Mouse (Mus musculus) lung, embryonic 14.5 days (tissue): Measurements from ENCODE around the gene Eml4. TPM values are rescaled to one million over a fixed set of nuclear protein-coding genes. Genes with fewer than 3 reads are reported as not detected.

Experiments used
- ATAC-seq: fragments of 200-750 bp; cut with Nextera tagmentation; 2 replicates; pipeline ENCODE4 v1.8.0; 2017; ENCODE audit warnings: mild to moderate bottlenecking, moderate TSS enrichment, moderate library complexity; ENCODE audit not compliant: insufficient read depth
- DNase-seq: peaks from one replicate; pipeline ENCODE4 v3.0.0-alpha.2; 2015
- H3K27ac ChIP-seq: fragments of 300-500 bp; sonication (generic); 2 replicates; pipeline ENCODE4 v1.5.1; 2014; ENCODE audit warnings: low read depth, mild to moderate bottlenecking, moderate library complexity
- H3K27me3 ChIP-seq: fragments of 300-500 bp; sonication (generic); 2 replicates; pipeline ENCODE4 v1.6.1; 2014; ENCODE audit warnings: low read length, control low read depth; ENCODE audit not compliant: insufficient read depth
- H3K36me3 ChIP-seq: fragments of 300-500 bp; sonication (generic); 2 replicates; pipeline ENCODE4 v1.6.1; 2014; ENCODE audit warnings: control low read depth; ENCODE audit not compliant: insufficient read depth
- H3K4me1 ChIP-seq: fragments of 300-500 bp; sonication (generic); 2 replicates; pipeline ENCODE4 v1.6.1; 2014; ENCODE audit warnings: antibody characterized with exemption, control low read depth; ENCODE audit not compliant: insufficient read depth
- H3K4me2 ChIP-seq: fragments of 300-500 bp; sonication (generic); 2 replicates; pipeline ENCODE4 v1.6.1; 2014; ENCODE audit warnings: mild to moderate bottlenecking
- H3K4me3 ChIP-seq: fragments of 300-500 bp; sonication (generic); 2 replicates; pipeline ENCODE4 v1.5.1; 2014; ENCODE audit warnings: low read depth, low read length
- H3K9ac ChIP-seq: fragments of 300-500 bp; sonication (generic); 2 replicates; pipeline ENCODE4 v1.6.1; 2014
- H3K9me3 ChIP-seq: fragments of 300-500 bp; sonication (generic); 2 replicates; pipeline ENCODE4 v1.6.1; 2016; ENCODE audit warnings: low read depth, low read length, control low read depth
- CTCF ChIP-seq: IDR thresholded peaks from 2 replicates; pipeline ENCODE4 v1.5.1; 2016; ENCODE audit warnings: antibody characterized with exemption, low read depth
- WGBS: fragments of 180-500 bp; shearing (Covaris S2); extraction: QIAGEN DNeasy Blood & Tissue Kit; methylation state at CpG from one replicate; pipeline ENCODE4 v1.1.7; 2014; 5-methylcytosine and 5-hydroxymethylcytosine counted together
- polyA plus RNA-seq: library from polyadenylated mRNA; unstranded; fragments of >200 nt; fragmentation: Nextera tagmentation; extraction: Ambion mirVana; gene quantifications from 2 replicates; pipeline ENCODE4 v1.2.1, GENCODE M21; 2014

Eml4 gene
- polyA plus RNA-seq, 1 experiment from 2014 or later = 55.3 TPM

DNA sequence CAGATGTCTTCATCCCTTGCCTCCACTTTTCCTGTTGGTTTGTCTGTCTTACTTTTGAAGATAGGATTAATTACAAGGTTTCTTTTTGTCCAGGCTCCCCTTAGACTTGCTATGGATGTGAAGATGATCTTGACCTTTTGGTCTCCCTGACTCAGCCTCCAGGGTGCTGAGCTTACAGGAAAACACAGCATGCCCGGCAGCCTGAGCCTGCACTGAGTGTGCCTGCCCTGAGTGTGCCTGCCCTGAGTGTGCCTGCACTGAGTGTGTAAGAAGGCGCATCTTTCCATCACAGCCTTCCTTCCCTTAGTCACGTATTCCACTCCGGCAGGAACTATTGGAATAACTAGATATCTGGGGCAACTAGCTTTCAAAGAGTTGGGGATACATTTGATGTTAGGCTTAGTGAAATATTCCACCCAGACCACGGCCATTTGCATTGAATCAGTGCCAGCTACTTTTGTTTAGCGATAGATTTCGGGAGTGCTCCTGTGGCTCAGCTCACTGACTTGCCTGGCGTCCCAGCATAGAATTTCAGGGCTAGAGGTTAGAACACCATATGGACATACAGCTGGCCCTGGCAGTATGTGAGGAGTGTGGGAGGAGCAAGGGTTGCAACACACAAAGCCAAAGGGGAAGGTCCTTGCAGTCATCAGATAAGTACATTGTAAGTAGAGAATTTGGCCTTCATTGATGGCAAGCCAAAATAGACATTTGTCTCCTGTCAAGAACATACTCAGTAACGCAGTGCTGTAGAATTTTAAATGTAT lies 2.5 kb upstream of the Eml4 start:
- no peak overlapping the region for H3K9ac ChIP-seq
- H3K27me3 ChIP-seq = no peaks in the 10 kb centered on the region
- H3K4me1 ChIP-seq = peaks cover 6% of the 10 kb centered on the region
- no peak overlapping the region for H3K4me3 ChIP-seq
- H3K9me3 ChIP-seq = no peaks in the 10 kb centered on the region; the same call in 1 of the 2 replicates
- WGBS = 71% methylated on average over 9 of the region's 9 CpGs
- TF ChIP-seq CTCF = no peak
- H3K36me3 ChIP-seq = no peaks in the 10 kb centered on the region
- ATAC-seq (no peak), DNase-seq (peak; percentile 50)
- no peak overlapping the region for H3K27ac ChIP-seq
- H3K4me2 ChIP-seq = no peak overlapping the region

- Histone ChIP-seq H3K4me1 (peaks cover 18% of the 10 kb centered on the region), H3K9ac (peak overlapping the region; percentile 92), H3K9me3 (no peaks in the 10 kb centered on the region), H3K36me3 (no peaks in the 10 kb centered on the region), H3K4me2 (peak overlapping the region; percentile 71), H3K27me3 (no peaks in the 10 kb centered on the region), H3K4me3 (peak overlapping the region; percentile 89), H3K27ac (peak overlapping the region; percentile 88)
- no peak for TF ChIP-seq CTCF
- ATAC-seq (peak; percentile 57), DNase-seq (peak; percentile 53)
- WGBS = 0% methylated on average over 48 of the region's 57 CpGs
Measured at GRCm38 (mm10) chr17:83351119-83351531, 394 bp downstream of the Eml4 start.

- H3K27ac ChIP-seq = peak overlapping the region; percentile 88; the same call in 1 of the 2 replicates
- H3K4me3 ChIP-seq = peak overlapping the region; percentile 89
- H3K27me3 ChIP-seq = no peaks in the 10 kb centered on the region
- DNase-seq (peak; percentile 45), ATAC-seq (no peak)
- no peaks in the 10 kb centered on the region for H3K9me3 ChIP-seq
- H3K4me1 ChIP-seq = peaks cover 20% of the 10 kb centered on the region
- TF ChIP-seq CTCF = no peak
- peak overlapping the region; percentile 71 for H3K4me2 ChIP-seq
- H3K36me3 ChIP-seq = no peaks in the 10 kb centered on the region
- H3K9ac ChIP-seq = peak overlapping the region; percentile 92
- WGBS = 2% methylated on average over 13 of the region's 13 CpGs
Measured at GRCm38 (mm10) chr17:83351601-83352413, 1.1 kb downstream of the Eml4 start.

DNA sequence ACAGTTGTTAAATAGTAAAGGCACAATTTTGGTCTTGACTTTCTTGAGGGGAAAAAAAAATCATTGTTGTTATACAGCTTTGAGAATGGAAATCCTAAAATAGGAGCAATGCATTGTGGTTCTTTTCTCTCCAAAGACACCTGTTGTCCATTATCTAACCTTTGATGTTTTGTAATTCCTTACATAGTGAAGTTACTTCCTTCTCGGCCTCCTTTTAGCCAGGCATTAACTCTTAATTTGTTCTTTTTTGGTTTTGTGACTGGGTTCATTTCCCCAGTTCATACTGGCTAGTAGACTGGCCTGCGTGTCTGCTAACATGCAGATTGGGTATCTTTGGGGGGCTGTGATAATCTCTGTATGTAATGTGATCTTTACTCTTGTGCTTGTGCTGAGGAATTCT lies 1.7 kb downstream of the Eml4 start:
- TF ChIP-seq CTCF = no peak
- ATAC-seq (no peak), DNase-seq (no peak)
- H3K4me2 ChIP-seq = peak overlapping the region; percentile 71
- peak overlapping the region; percentile 89 for H3K4me3 ChIP-seq
- peaks cover 20% of the 10 kb centered on the region for H3K4me1 ChIP-seq
- H3K27me3 ChIP-seq = no peaks in the 10 kb centered on the region
- no peak overlapping the region for H3K27ac ChIP-seq
- peak overlapping the region; percentile 17; the same call in 1 of the 2 replicates for H3K9ac ChIP-seq
- WGBS = 11% methylated on average over 2 of the region's 2 CpGs
- no peaks in the 10 kb centered on the region for H3K9me3 ChIP-seq
- H3K36me3 ChIP-seq = no peaks in the 10 kb centered on the region

GRCm38 (mm10) chr17:83353011-83353410 lies 2.3 kb downstream of the Eml4 start:
- Histone ChIP-seq H3K36me3 (no peaks in the 10 kb centered on the region), H3K27me3 (no peaks in the 10 kb centered on the region), H3K27ac (0 out of 2 replicates have a peak overlapping the region, but pooled peaks have one; percentile 1), H3K9me3 (no peaks in the 10 kb centered on the region), H3K4me2 (peak overlapping the region; percentile 71), H3K4me1 (peaks cover 22% of the 10 kb centered on the region), H3K9ac (peak overlapping the region; percentile 17; the same call in 1 of the 2 replicates), H3K4me3 (peak overlapping the region; percentile 89)
- DNase-seq (no peak), ATAC-seq (no peak)
- no peak for TF ChIP-seq CTCF
- 16% methylated on average over 5 of the region's 5 CpGs for WGBS

DNA sequence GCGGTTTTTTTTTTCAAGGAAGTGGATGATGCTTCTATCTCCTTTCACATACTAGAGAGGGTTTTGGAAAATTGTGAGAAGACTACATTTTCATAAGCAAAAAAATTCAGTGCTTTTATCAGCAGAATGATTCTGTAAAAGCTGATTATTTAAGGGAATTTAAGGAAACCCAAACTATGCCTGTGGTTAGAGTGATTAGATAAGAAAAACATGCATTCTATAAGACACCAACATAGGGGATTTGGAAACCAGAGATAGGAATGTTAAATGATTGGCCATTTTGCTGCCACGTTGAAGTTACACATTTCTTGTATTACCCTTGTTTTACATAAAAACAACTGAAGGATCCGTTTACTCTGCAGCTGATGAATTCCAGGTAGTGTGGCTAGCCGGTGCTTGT lies 2.7 kb downstream of the Eml4 start:
- 0 out of 2 replicates have a peak overlapping the region, but pooled peaks have one; percentile 1 for H3K27ac ChIP-seq
- no peaks in the 10 kb centered on the region for H3K27me3 ChIP-seq
- no peak overlapping the region for H3K9ac ChIP-seq
- no peak for TF ChIP-seq CTCF
- no peak for ATAC-seq
- H3K9me3 ChIP-seq = no peaks in the 10 kb centered on the region
- H3K36me3 ChIP-seq = no peaks in the 10 kb centered on the region
- peak overlapping the region; percentile 71 for H3K4me2 ChIP-seq
- H3K4me3 ChIP-seq = peak overlapping the region; percentile 89; the same call in 1 of the 2 replicates
- peaks cover 25% of the 10 kb centered on the region for H3K4me1 ChIP-seq
- DNase-seq = no peak
- 31% methylated on average over 4 of the region's 4 CpGs for WGBS

DNA sequence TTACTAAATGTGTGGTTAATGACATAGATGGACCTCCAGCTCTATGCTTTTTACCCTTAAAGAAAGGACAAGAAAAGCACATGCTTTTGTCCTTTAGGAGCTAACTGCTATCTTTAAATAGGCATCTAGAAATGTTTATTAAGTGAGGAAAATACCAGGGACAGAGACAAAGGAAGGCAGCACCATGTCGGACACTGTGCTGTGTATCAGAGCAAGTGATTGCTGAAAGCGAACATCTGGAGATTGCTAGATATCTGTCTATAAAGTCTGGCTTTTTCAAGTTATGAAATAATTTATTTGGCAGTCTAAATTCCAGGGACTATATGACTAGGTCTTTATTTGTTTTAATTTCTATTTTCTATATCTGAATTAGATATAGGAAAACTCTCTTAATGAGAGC lies 4.8 kb downstream of the Eml4 start:
- peaks cover 26% of the 10 kb centered on the region for H3K4me1 ChIP-seq
- H3K4me2 ChIP-seq = no peak overlapping the region
- no peak overlapping the region for H3K9ac ChIP-seq
- no peaks in the 10 kb centered on the region for H3K36me3 ChIP-seq
- H3K27me3 ChIP-seq = no peaks in the 10 kb centered on the region
- H3K27ac ChIP-seq = no peak overlapping the region; the same call in 1 of the 2 replicates
- ATAC-seq (peak; percentile 44; the same call in 1 of the 2 replicates), DNase-seq (peak; percentile 91)
- WGBS = 27% methylated on average over 2 of the region's 2 CpGs
- TF ChIP-seq CTCF = no peak
- no peaks in the 10 kb centered on the region for H3K9me3 ChIP-seq
- H3K4me3 ChIP-seq = no peak overlapping the region
